Mouse (Mus musculus) midbrain, embryonic 11.5 days (tissue): ENCODE measurements around the gene Bcar3. TPM values are rescaled to one million over a fixed set of nuclear protein-coding genes. Genes with fewer than 3 reads are reported as not detected.

ENCODE experiments used
- ATAC-seq: fragments of 200-750 bp; cut with Nextera tagmentation; 2 replicates; pipeline ENCODE4 v1.8.0; 2017; ENCODE audit warnings: moderate TSS enrichment, moderate library complexity; ENCODE audit not compliant: low FRiP score
- DNase-seq: peaks from one replicate; pipeline ENCODE4 v3.0.0; 2015; ENCODE audit warnings: low spot score; ENCODE audit errors: missing footprints
- H3K27ac ChIP-seq: fragments of 300-500 bp; sonication (generic); 2 replicates; pipeline ENCODE4 v1.5.1; 2014; ENCODE audit warnings: low read depth, low read length
- H3K27me3 ChIP-seq: fragments of 300-500 bp; sonication (generic); 2 replicates; pipeline ENCODE4 v1.6.1; 2014; ENCODE audit warnings: mild to moderate bottlenecking, low read length, moderate library complexity, mixed read lengths; ENCODE audit not compliant: control insufficient read depth, insufficient read depth
- H3K36me3 ChIP-seq: fragments of 300-500 bp; sonication (generic); 2 replicates; pipeline ENCODE4 v1.6.1; 2014; ENCODE audit warnings: mild to moderate bottlenecking, low read length, moderate library complexity, mixed read lengths; ENCODE audit not compliant: control insufficient read depth, insufficient read depth
- H3K4me1 ChIP-seq: fragments of 300-500 bp; sonication (generic); 2 replicates; pipeline ENCODE4 v1.6.1; 2014; ENCODE audit warnings: low read length; ENCODE audit not compliant: control insufficient read depth, insufficient read depth
- H3K4me2 ChIP-seq: fragments of 300-500 bp; sonication (generic); 2 replicates; pipeline ENCODE4 v1.6.1; 2014; ENCODE audit warnings: mild to moderate bottlenecking, moderate library complexity
- H3K4me3 ChIP-seq: fragments of 300-500 bp; sonication (generic); 2 replicates; pipeline ENCODE4 v1.5.1; 2014; ENCODE audit warnings: low read depth, low read length
- H3K9ac ChIP-seq: fragments of 300-500 bp; sonication (generic); 2 replicates; pipeline ENCODE4 v1.6.1; 2014; ENCODE audit warnings: low read length
- H3K9me3 ChIP-seq: fragments of 300-500 bp; sonication (generic); 2 replicates; pipeline ENCODE4 v1.6.1; 2016; ENCODE audit warnings: low read length; ENCODE audit not compliant: control insufficient read depth
- WGBS: fragments of 180-500 bp; shearing (Covaris S2); extraction: QIAGEN DNeasy Blood & Tissue Kit; methylation state at CpG from one replicate; pipeline ENCODE4 v1.1.7; 2014; 5-methylcytosine and 5-hydroxymethylcytosine counted together
- polyA plus RNA-seq: library from polyadenylated mRNA; unstranded; fragments of >200 nt; fragmentation: Nextera tagmentation; extraction: Ambion mirVana; gene quantifications from 2 replicates; pipeline ENCODE4 v1.2.1, GENCODE M21; 2014

The Bcar3 gene
- polyA plus RNA-seq, 1 experiment from 2014 or later: 16.7 TPM

- WGBS: 10% methylated on average over 1 of the region's 1 CpGs
- Histone ChIP-seq H3K4me1 (peaks cover 27% of the 10 kb centered on the region), H3K9me3 (no peaks in the 10 kb centered on the region), H3K36me3 (no peaks in the 10 kb centered on the region), H3K4me2 (no peak overlapping the region), H3K27me3 (no peaks in the 10 kb centered on the region), H3K9ac (no peak overlapping the region), H3K27ac (no peak overlapping the region), H3K4me3 (no peak overlapping the region)
- DNase-seq (no peak), ATAC-seq (no peak)
Measured at GRCm38 (mm10) chr3:122457723-122458122, 163.8 kb downstream of the Bcar3 start.

GRCm38 (mm10) chr3:122458743-122459142, 164.8 kb downstream of the Bcar3 start:
- H3K36me3 ChIP-seq: no peaks in the 10 kb centered on the region
- H3K27me3 ChIP-seq: no peaks in the 10 kb centered on the region
- peaks cover 35% of the 10 kb centered on the region for H3K4me1 ChIP-seq
- H3K9me3 ChIP-seq: no peaks in the 10 kb centered on the region
- 88% methylated on average over 8 of the region's 8 CpGs for WGBS
- H3K4me3 ChIP-seq: no peak overlapping the region
- DNase-seq (no peak), ATAC-seq (no peak)
- no peak overlapping the region for H3K4me2 ChIP-seq
- H3K27ac ChIP-seq: no peak overlapping the region
- H3K9ac ChIP-seq: no peak overlapping the region

- H3K36me3 ChIP-seq: no peaks in the 10 kb centered on the region
- peak overlapping the region; percentile 80 for H3K27ac ChIP-seq
- peaks cover 35% of the 10 kb centered on the region for H3K4me1 ChIP-seq
- WGBS: 11% methylated on average over 8 of the region's 8 CpGs
- peak overlapping the region; percentile 14; the same call in 1 of the 2 replicates for H3K4me2 ChIP-seq
- no peaks in the 10 kb centered on the region for H3K9me3 ChIP-seq
- no peak overlapping the region for H3K4me3 ChIP-seq
- no peaks in the 10 kb centered on the region for H3K27me3 ChIP-seq
- H3K9ac ChIP-seq: peak overlapping the region; percentile 33; the same call in 1 of the 2 replicates
- peak; percentile 79 for ATAC-seq
- DNase-seq: peak; percentile 95
Measured at GRCm38 (mm10) chr3:122460848-122461511, 167.0 kb downstream of the Bcar3 start.

- no peaks in the 10 kb centered on the region for H3K27me3 ChIP-seq
- no peaks in the 10 kb centered on the region for H3K9me3 ChIP-seq
- H3K4me3 ChIP-seq: no peak overlapping the region
- 46% methylated on average over 11 of the region's 11 CpGs for WGBS
- peaks cover 35% of the 10 kb centered on the region for H3K4me1 ChIP-seq
- no peak for DNase-seq
- peak overlapping the region; percentile 33; the same call in 1 of the 2 replicates for H3K9ac ChIP-seq
- ATAC-seq: no peak
- peak overlapping the region; percentile 80 for H3K27ac ChIP-seq
- H3K36me3 ChIP-seq: no peaks in the 10 kb centered on the region
- peak overlapping the region; percentile 14; the same call in 1 of the 2 replicates for H3K4me2 ChIP-seq
Measured at GRCm38 (mm10) chr3:122461512-122461881, 167.6 kb downstream of the Bcar3 start.

- Histone ChIP-seq H3K4me3 (no peak overlapping the region), H3K4me1 (peaks cover 35% of the 10 kb centered on the region), H3K9me3 (no peaks in the 10 kb centered on the region), H3K9ac (peak overlapping the region; percentile 27; the same call in 1 of the 2 replicates), H3K27me3 (no peaks in the 10 kb centered on the region), H3K36me3 (no peaks in the 10 kb centered on the region), H3K4me2 (peak overlapping the region; percentile 14; the same call in 1 of the 2 replicates), H3K27ac (peak overlapping the region; percentile 80)
- ATAC-seq (0 out of 2 replicates have a peak, but pooled peaks have one; percentile 12), DNase-seq (no peak)
- 52% methylated on average over 18 of the region's 18 CpGs for WGBS
Measured at GRCm38 (mm10) chr3:122461932-122462871, 168.3 kb downstream of the Bcar3 start.

GRCm38 (mm10) chr3:122463166-122463565, 169.2 kb downstream of the Bcar3 start:
- DNase-seq (no peak), ATAC-seq (no peak)
- Histone ChIP-seq H3K9ac (no peak overlapping the region), H3K4me1 (peaks cover 33% of the 10 kb centered on the region), H3K27ac (no peak overlapping the region), H3K9me3 (no peaks in the 10 kb centered on the region), H3K27me3 (no peaks in the 10 kb centered on the region), H3K36me3 (no peaks in the 10 kb centered on the region), H3K4me2 (no peak overlapping the region), H3K4me3 (no peak overlapping the region)
- 83% methylated on average over 9 of the region's 9 CpGs for WGBS

GRCm38 (mm10) chr3:122466100-122466730, 172.3 kb downstream of the Bcar3 start:
- H3K27me3 ChIP-seq: no peaks in the 10 kb centered on the region
- DNase-seq (peak; percentile 90), ATAC-seq (no peak)
- no peaks in the 10 kb centered on the region for H3K36me3 ChIP-seq
- no peak overlapping the region for H3K4me2 ChIP-seq
- H3K4me1 ChIP-seq: peaks cover 23% of the 10 kb centered on the region
- H3K9me3 ChIP-seq: no peaks in the 10 kb centered on the region
- H3K9ac ChIP-seq: no peak overlapping the region
- no peak overlapping the region for H3K27ac ChIP-seq
- WGBS: 54% methylated on average over 9 of the region's 9 CpGs
- no peak overlapping the region for H3K4me3 ChIP-seq

GRCm38 (mm10) chr3:122467977-122468376, 174.0 kb downstream of the Bcar3 start:
- WGBS: 58% methylated on average over 2 of the region's 2 CpGs
- peak; percentile 92 for DNase-seq

More at GRCm38 (mm10) chr3:122467977-122468376, 174.0 kb downstream of the Bcar3 start:
- Histone ChIP-seq H3K9ac (no peak overlapping the region), H3K27ac (no peak overlapping the region), H3K9me3 (no peaks in the 10 kb centered on the region), H3K36me3 (no peaks in the 10 kb centered on the region), H3K4me2 (no peak overlapping the region), H3K4me1 (peaks cover 5% of the 10 kb centered on the region), H3K27me3 (no peaks in the 10 kb centered on the region), H3K4me3 (no peak overlapping the region)
- 0 out of 2 replicates have a peak, but pooled peaks have one; percentile 8 for ATAC-seq
